Mouse (Mus musculus): Measurements from ENCODE around the gene Gm5150.
"Not testable (repeated sequence)": the region's sequence is repeated elsewhere in the genome, so short reads cannot be mapped to it uniquely, and the experiment has no call there.

The Gm5150 gene

GRCm38 (mm10) chr3:16006215-16006614, at the start of gene Gm5150:
Gene Gm5150, minus strand, starts transcription at chr3:16006437.
- DNase-seq (ENCODE audit: inconsistent ontology term): no peak

GRCm38 (mm10) chr3:16051736-16052135, 45.5 kb upstream of the Gm5150 start:
- not testable (repeated sequence) for DNase-seq (ENCODE audit: inconsistent ontology term)

- DNase-seq (ENCODE audit: inconsistent ontology term): no peak
These were observed 41.1 kb upstream of the Gm5150 start for GRCm38 (mm10) chr3:16047288-16047687.

- DNase-seq (ENCODE audit: inconsistent ontology term): peak; percentile 4
These were observed 37.1 kb upstream of the Gm5150 start for GRCm38 (mm10) chr3:16043315-16043714.

- DNase-seq (ENCODE audit: inconsistent ontology term): peak; percentile 16
These were observed 18.8 kb upstream of the Gm5150 start for GRCm38 (mm10) chr3:16024988-16025387.

- no peak for DNase-seq (ENCODE audit: inconsistent ontology term)
These were observed 16.0 kb upstream of the Gm5150 start for GRCm38 (mm10) chr3:16022214-16022613.

GRCm38 (mm10) chr3:16014456-16014855, 8.2 kb upstream of the Gm5150 start:
- DNase-seq (ENCODE audit: inconsistent ontology term): not testable (repeated sequence)

GRCm38 (mm10) chr3:16007827-16008226, 1.6 kb upstream of the Gm5150 start:
- DNase-seq (ENCODE audit: inconsistent ontology term): no peak

GRCm38 (mm10) chr3:16003890-16004633, 2.2 kb downstream of the Gm5150 start:
- DNase-seq (ENCODE audit: inconsistent ontology term): no peak

- not testable (repeated sequence) for DNase-seq (ENCODE audit: inconsistent ontology term)
These were observed 6.8 kb downstream of the Gm5150 start for GRCm38 (mm10) chr3:15999479-15999878.

GRCm38 (mm10) chr3:15982216-15982615, 24.0 kb downstream of the Gm5150 start:
- DNase-seq (ENCODE audit: inconsistent ontology term): no peak

GRCm38 (mm10) chr3:15956921-15957320, 49.3 kb downstream of the Gm5150 start:
- no peak for DNase-seq (ENCODE audit: inconsistent ontology term)

Data from Muller cell, postnatal 12 days (primary cell).